Mouse (Mus musculus): Measurements from ENCODE around the gene Vmn2r118.

Gene Vmn2r118

GRCm38 (mm10) chr17:55625092-55625491 is at the start of gene Vmn2r118:
TSS of gene Vmn2r118 (minus strand) at chr17:55625192.
- no peak for DNase-seq (ENCODE audit: low spot score in 2 of 2)

- DNase-seq (ENCODE audit: low spot score in 2 of 2): no peak
Observed at GRCm38 (mm10) chr17:55661099-55661498, 36.1 kb upstream of the Vmn2r118 start.

GRCm38 (mm10) chr17:55590838-55591237 is 34.2 kb downstream of the Vmn2r118 start:
- DNase-seq (ENCODE audit: low spot score in 2 of 2): no peak

GRCm38 (mm10) chr17:55561774-55562173 is 63.2 kb downstream of the Vmn2r118 start:
- DNase-seq (ENCODE audit: low spot score in 2 of 2): no peak

DNA sequence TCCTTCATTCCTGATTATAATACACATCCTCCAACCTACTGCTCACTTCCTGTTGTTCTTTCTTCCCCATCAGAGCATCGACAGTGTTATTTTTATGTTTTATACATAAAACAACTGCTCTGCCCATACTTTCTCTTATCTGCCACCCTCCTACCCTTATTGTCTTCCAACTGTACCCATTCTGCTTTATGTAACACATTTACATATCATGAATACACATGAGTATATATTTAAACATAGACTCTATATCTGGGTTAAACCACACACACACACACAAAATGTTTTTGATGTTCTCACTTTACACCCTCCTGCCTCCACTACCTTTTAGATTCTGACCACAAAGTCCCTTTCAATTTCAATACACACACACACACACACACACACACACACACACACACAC is 76.5 kb downstream of the Vmn2r118 start:
- DNase-seq (ENCODE audit: low spot score in 2 of 2): no peak

Measured in frontal cortex, postnatal 25 days (tissue).